Mouse (Mus musculus) right cerebral cortex, postnatal 4 days (tissue): ENCODE measurements at regions not wholly inside any gene's neighbourhood (a gene's known extent, or its start where the extent isn't known, plus 50 kb on each side); places are given as distances from the start of the nearest gene placed in this dataset.
A peak's percentile ranks its signal among the peaks of the same experiment; 100 is the strongest.
"Not testable (repeated sequence)": the region's sequence is repeated elsewhere in the genome, so short reads cannot be mapped to it uniquely, and the experiment has no call there.

Source experiments
- DNase-seq: peaks from one replicate; pipeline ENCODE4 v3.0.0-alpha.2; 2022

GRCm38 (mm10) chr14:84157412-84157811 lies 286.0 kb upstream of the Pcdh17 start:
- no peak for DNase-seq

- peak; percentile 4 for DNase-seq
These were observed 267.9 kb upstream of the Pcdh17 start for GRCm38 (mm10) chr14:84175446-84175845.

GRCm38 (mm10) chr14:84210949-84211348 lies 232.4 kb upstream of the Pcdh17 start:
- no peak for DNase-seq

- no peak for DNase-seq
These were observed 220.4 kb upstream of the Pcdh17 start for GRCm38 (mm10) chr14:84222996-84223395.

- DNase-seq: no peak
These were observed 219.4 kb upstream of the Pcdh17 start for GRCm38 (mm10) chr14:84223924-84224323.

- DNase-seq: not testable (repeated sequence)
These were observed 195.4 kb upstream of the Pcdh17 start for GRCm38 (mm10) chr14:84248006-84248405.

- no peak for DNase-seq
These were observed 190.8 kb upstream of the Pcdh17 start for GRCm38 (mm10) chr14:84252583-84252982.

- DNase-seq: no peak
These were observed 185.7 kb upstream of the Pcdh17 start for GRCm38 (mm10) chr14:84257671-84258070.

GRCm38 (mm10) chr14:84258633-84259032 lies 184.7 kb upstream of the Pcdh17 start:
- DNase-seq: no peak

- DNase-seq: no peak
These were observed 179.4 kb upstream of the Pcdh17 start for GRCm38 (mm10) chr14:84263936-84264335.

- no peak for DNase-seq
These were observed 177.1 kb upstream of the Pcdh17 start for GRCm38 (mm10) chr14:84266217-84266616.

GRCm38 (mm10) chr14:84283440-84284203 lies 159.7 kb upstream of the Pcdh17 start:
- no peak for DNase-seq

GRCm38 (mm10) chr14:84320738-84321137 lies 122.6 kb upstream of the Pcdh17 start:
- no peak for DNase-seq

GRCm38 (mm10) chr14:84339604-84340003 lies 103.8 kb upstream of the Pcdh17 start:
- DNase-seq: no peak
